Mouse (Mus musculus): ENCODE measurements around the gene Chst4. TPM values are rescaled to one million over a fixed set of nuclear protein-coding genes. Genes with fewer than 3 reads are reported as not detected.

Chst4 gene
- polyA plus RNA-seq (2012; rRNA removed), result 0.01 TPM in 1 of 2 replicates, not detected in the other

GRCm38 (mm10) chr8:110039659-110040058, at the start of gene Chst4:
TSS of gene Chst4 (minus strand) at chr8:110039740.

GRCm38 (mm10) chr8:110079282-110080221, 40.0 kb upstream of the Chst4 start, which contains the start of gene Zfp612:
TSS of gene Zfp612 (plus strand) at chr8:110079746.

GRCm38 (mm10) chr8:109990224-109990623, 49.3 kb downstream of the Chst4 start, which contains the start of gene Tat:
TSS of gene Tat (plus strand) at chr8:109990437.

Other genes starting within 250 kb of the Chst4 start
- gene Phlpp2, start 171.2 kb downstream of the Chst4 start, polyA plus RNA-seq (2012; rRNA removed), result 5.6 and 7.0 TPM in 2 replicates
- 0.01 and 0.05 TPM in 2 replicates for gene Marveld3, start 77.5 kb downstream of the Chst4 start, polyA plus RNA-seq (2012; rRNA removed)
- gene Tat, start 49.3 kb downstream of the Chst4 start, polyA plus RNA-seq (2012; rRNA removed), result 0.25 and 0.27 TPM in 2 replicates
- 0.40 and 0.43 TPM in 2 replicates for gene Zfp612, start 40.0 kb upstream of the Chst4 start, polyA plus RNA-seq (2012; rRNA removed)
- gene Gm21964, start 61.5 kb upstream of the Chst4 start, polyA plus RNA-seq (2012; rRNA removed), result not detected in 2 replicates
- not detected in 2 replicates for gene Gm17720, start 63.0 kb upstream of the Chst4 start, polyA plus RNA-seq (2012; rRNA removed)
- gene Calb2, start 128.5 kb upstream of the Chst4 start, polyA plus RNA-seq (2012; rRNA removed), result not detected in 2 replicates
- gene Cmtr2, start 175.9 kb upstream of the Chst4 start, polyA plus RNA-seq (2012; rRNA removed), result 2.1 and 2.5 TPM in 2 replicates
- gene Hydin, start 227.2 kb upstream of the Chst4 start, polyA plus RNA-seq (2012; rRNA removed), result 0.07 and 0.09 TPM in 2 replicates